Mouse (Mus musculus) embryonic fibroblast, embryonic 13.5 days (primary cell): ENCODE data around the gene Scaf8.

Experiments
- CTCF ChIP-seq: IDR thresholded peaks from 2 replicates; pipeline ENCODE4 v1.5.1; 2011; ENCODE audit warnings: mild to moderate bottlenecking, control low read depth, low read length, moderate library complexity, borderline replicate concordance; ENCODE audit not compliant: insufficient read depth
- POLR2A ChIP-seq: IDR thresholded peaks from 2 replicates; pipeline ENCODE4 v1.6.1; 2011; ENCODE audit warnings: low read depth, mild to moderate bottlenecking, control low read depth, low read length, moderate library complexity

DNA sequence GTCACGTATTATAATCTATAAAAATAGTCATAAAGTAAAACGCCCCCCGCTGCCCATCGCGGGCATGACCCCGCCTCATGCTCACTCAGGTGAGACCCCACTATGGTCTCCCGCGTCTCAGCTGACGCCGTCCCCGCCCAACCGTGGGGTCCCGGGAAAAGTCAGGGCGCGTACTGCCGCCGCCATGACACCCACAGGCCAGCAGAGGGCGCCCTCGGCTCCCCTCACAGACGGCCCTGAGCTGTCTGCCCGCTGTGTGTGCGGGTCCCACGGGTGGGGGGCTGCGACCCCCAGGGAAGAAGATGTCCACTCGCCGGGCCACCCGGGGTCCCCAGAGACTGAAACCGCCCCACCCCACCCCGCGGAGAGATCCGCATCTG is 30.2 kb upstream of the Scaf8 start:
- peak; percentile 48; the same call in 1 of the 2 replicates for TF ChIP-seq CTCF
- TF ChIP-seq POLR2A, result peak; percentile 45; the same call in 1 of the 2 replicates
